ENCODE assay signal across 8 mouse cellular contexts in genomic region chr8:124791751-124792150, GRCm38 (mm10). TPM values are rescaled to one million over a fixed set of nuclear protein-coding genes. Genes with fewer than 3 reads are reported as not detected.
DNase-seq lines count a peak whose midpoint lies in the region; ATAC-seq and TF ChIP-seq lines count a peak whose summit lies in the region.

No protein-coding gene starts in this region.

- H3K4me1 ChIP-seq in limb, embryonic 15.5 days = peaks cover 31% of the 10 kb centered on the region
- 0 out of 2 replicates have a peak, but pooled peaks cover 5% of the 10 kb centered on the region for H3K4me1 ChIP-seq in kidney, adult 2 months (ENCODE audit: control insufficient read depth, insufficient read depth, low read length)

- peaks cover 81% of the 10 kb centered on the region for H3K27me3 ChIP-seq in limb, embryonic 15.5 days
- H3K27me3 ChIP-seq in kidney, adult 2 months (replicated peaks; ENCODE audit: control insufficient read depth, insufficient read depth, low read length) = no peaks in the 10 kb centered on the region

- no peak for ATAC-seq in limb, embryonic 15.5 days (ENCODE audit: insufficient number of reproducible peaks, low FRiP score, low TSS enrichment, low read depth)
- ATAC-seq in megakaryocyte-erythroid progenitor cell, adult 5-6 weeks (replicated peaks; ENCODE audit: low FRiP score, low TSS enrichment, poor library complexity, severe bottlenecking) = no peak

- peak overlapping the region; percentile 54 for H3K4me3 ChIP-seq in limb, embryonic 15.5 days
- H3K4me3 ChIP-seq in left cerebral cortex, adult 2 months = no peak overlapping the region; the same call in 1 of the 2 replicates
- no peak overlapping the region for H3K4me3 ChIP-seq in kidney, adult 2 months (ENCODE audit: insufficient read depth, low read depth, low read length)

- no peak for TF ChIP-seq CTCF in left cerebral cortex, adult 2 months (IDR thresholded peaks at IDR 0.05)
- no peak for TF ChIP-seq CTCF in kidney, adult 2 months (conservative IDR thresholded peaks at IDR 0.05; ENCODE audit: insufficient read depth, insufficient read length, low read depth, low read length)

- intact Hi-C loops in left cerebral cortex, adult 2 months (cut with DNase I) = loop anchor here (5.0 kb wide), 1 partner anchor 69 kb away; the partner anchor contains the start of genes Arv1 and Ttc13

- TF ChIP-seq POLR2A in kidney, adult 2 months (IDR thresholded peaks at IDR 0.05; ENCODE audit: low read depth, low read length) = no peak

- DNase-seq in cerebellum, postnatal 10 days = peak; percentile 65 to 71
- DNase-seq in cerebellum, adult 9-11 months = no peak
- peak; percentile 40 for DNase-seq in retina, postnatal 1 day
- no peak for DNase-seq in retina, embryonic 14.5 days (ENCODE audit: low spot score)
- no peak for DNase-seq in left cerebral cortex, adult 2 months (ENCODE audit: extremely low spot score in 1 of 2, low spot score in 2 of 2)
- DNase-seq in kidney, adult 2 months = no peak

- no peaks in the 10 kb centered on the region for H3K36me3 ChIP-seq in limb, embryonic 15.5 days
- no peaks in the 10 kb centered on the region for H3K36me3 ChIP-seq in kidney, adult 2 months (ENCODE audit: control insufficient read depth, insufficient read depth, low read length)

- no peak overlapping the region for H3K9ac ChIP-seq in limb, embryonic 15.5 days

- H3K4me2 ChIP-seq in limb, embryonic 15.5 days = peak overlapping the region; percentile 99

- 40% methylated on average over 4 of the region's 4 CpGs for WGBS in limb, embryonic 15.5 days
- 52% methylated on average over 4 of the region's 4 CpGs for WGBS in kidney, adult 2 months

- no peak overlapping the region for H3K27ac ChIP-seq in limb, embryonic 15.5 days
- H3K27ac ChIP-seq in left cerebral cortex, adult 2 months = no peak overlapping the region
- no peak overlapping the region for H3K27ac ChIP-seq in kidney, adult 2 months (ENCODE audit: insufficient read depth, low read depth, low read length)

- H3K9me3 ChIP-seq in limb, embryonic 15.5 days = no peaks in the 10 kb centered on the region

RNA-seq across cellular contexts. Expression of gene Trim67, which starts 1.1 kb away (rescaled TPM):
- polyA plus RNA-seq in limb, embryonic 15.5 days (2015; fragmentation: Nextera tagmentation; extraction: Ambion mirVana) = 0.06 and 0.14 TPM in 2 replicates
- not detected in 2 replicates for total RNA-seq in megakaryocyte-erythroid progenitor cell, adult 5-6 weeks (2014; fragmentation: Nextera tagmentation)
- not detected in 2 replicates for total RNA-seq in megakaryocyte-erythroid progenitor cell, adult 5-6 weeks (2017)
- 1 to 10 TPM; 2.0 to 2.2 TPM for total RNA-seq in left cerebral cortex, adult 2 months (2021)
- 0.14 and 0.30 TPM in 2 replicates for polyA plus RNA-seq in kidney, adult 2 months (2012; rRNA removed)

RNA-seq across cellular contexts. Expression of gene Fam89a, which starts 40.1 kb away (rescaled TPM):
- 5.5 and 7.4 TPM in 2 replicates for polyA plus RNA-seq in limb, embryonic 15.5 days (2015; fragmentation: Nextera tagmentation; extraction: Ambion mirVana)
- not detected in 2 replicates for total RNA-seq in megakaryocyte-erythroid progenitor cell, adult 5-6 weeks (2014; fragmentation: Nextera tagmentation)
- not detected in 2 replicates for total RNA-seq in megakaryocyte-erythroid progenitor cell, adult 5-6 weeks (2017)
- total RNA-seq in left cerebral cortex, adult 2 months (2021) = under 1 TPM; 0.77 to 0.87 TPM
- polyA plus RNA-seq in kidney, adult 2 months (2012; rRNA removed) = 1.9 TPM in 2 replicates

Comparison
In these comparisons a context has a peak if more than half of its experiments do, and no peak if none do; other contexts are left out.
1. DNase-seq: peak in cerebellum, postnatal 10 days (2 of 2) and retina, postnatal 1 day (single experiment); none in cerebellum, adult 9-11 months (single experiment), retina, embryonic 14.5 days (single experiment), left cerebral cortex, adult 2 months (0 of 2) and kidney, adult 2 months (single experiment).